Mouse (Mus musculus): Measurements from ENCODE around the gene Abcd3.
"Not testable (repeated sequence)": the region's sequence is repeated elsewhere in the genome, so short reads cannot be mapped to it uniquely, and the experiment has no call there.

DNA sequence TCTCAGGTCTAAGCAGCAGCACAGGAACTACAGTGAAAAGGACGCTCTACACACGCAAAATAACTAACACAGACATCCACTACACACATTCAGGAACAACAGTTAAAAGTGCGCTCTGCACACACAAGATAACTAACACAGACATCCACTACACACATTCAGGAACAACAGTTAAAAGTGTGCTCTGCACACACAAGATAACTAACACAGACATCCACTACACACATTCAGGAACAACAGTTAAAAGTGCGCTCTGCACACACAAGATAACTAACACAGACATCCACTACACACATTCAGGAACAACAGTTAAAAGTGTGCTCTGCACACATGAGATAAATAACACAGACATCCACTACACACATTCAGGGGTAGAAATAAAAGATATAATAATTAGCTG lies 41.8 kb downstream of the Abcd3 start:
- TF ChIP-seq POLR2A (IDR thresholded peaks at IDR 0.05; ENCODE audit: control insufficient read depth, extremely low read depth, insufficient read depth, low read length, poor library complexity); CTCF (IDR thresholded peaks at IDR 0.05; ENCODE audit: borderline replicate concordance, control insufficient read depth, extremely low read depth, insufficient read depth, low read length, poor library complexity): not testable (repeated sequence)

All from thymus, adult 2 months (tissue).